Mouse (Mus musculus) cerebellum, adult 18-20 months (tissue): ENCODE results near the gene Timm22.

Experiments used
- DNase-seq, 2 experiments: peaks; one replicate each; pipeline ENCODE4 v3.0.0; 2021

Timm22 gene

DNA sequence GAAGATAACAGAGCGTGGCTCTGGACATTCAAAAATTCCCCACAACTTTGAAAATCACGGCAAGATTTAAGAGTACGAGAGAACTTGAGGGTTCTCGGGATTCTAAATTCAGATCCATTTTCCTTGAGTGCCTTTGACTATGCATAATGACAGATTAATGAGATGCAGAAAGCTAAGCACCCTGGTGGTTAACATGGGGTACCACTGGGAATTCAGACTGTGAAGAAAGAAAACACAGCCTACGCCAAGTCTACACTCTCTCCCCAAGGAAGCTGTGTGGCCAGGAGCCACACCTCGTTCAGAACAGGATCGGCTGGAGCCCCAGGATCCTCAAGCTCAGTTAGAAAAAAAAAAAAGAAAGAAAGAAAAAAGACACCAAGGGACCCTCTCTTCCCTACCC, 14.2 kb upstream of the Timm22 start:
- no peak for DNase-seq

DNA sequence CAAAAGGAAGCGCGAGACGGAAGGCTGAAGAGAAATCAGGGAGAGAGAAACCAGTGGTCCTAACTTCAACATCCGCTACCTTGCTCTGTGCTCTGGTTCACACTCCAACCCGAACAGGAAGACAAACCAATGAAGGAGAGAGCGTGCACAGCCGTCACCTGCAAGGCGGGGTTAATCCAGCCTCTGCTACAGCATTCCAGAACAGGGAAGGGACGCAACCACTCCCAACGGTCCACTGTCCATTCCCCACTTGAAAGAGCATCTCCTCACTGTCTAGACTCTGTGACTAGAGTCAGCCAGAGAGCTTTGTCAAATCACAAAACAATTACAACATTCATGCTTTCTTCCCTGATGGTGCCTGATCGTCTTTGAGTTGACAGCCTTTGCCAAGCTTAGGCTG, 13.8 kb upstream of the Timm22 start:
- no peak for DNase-seq

DNA sequence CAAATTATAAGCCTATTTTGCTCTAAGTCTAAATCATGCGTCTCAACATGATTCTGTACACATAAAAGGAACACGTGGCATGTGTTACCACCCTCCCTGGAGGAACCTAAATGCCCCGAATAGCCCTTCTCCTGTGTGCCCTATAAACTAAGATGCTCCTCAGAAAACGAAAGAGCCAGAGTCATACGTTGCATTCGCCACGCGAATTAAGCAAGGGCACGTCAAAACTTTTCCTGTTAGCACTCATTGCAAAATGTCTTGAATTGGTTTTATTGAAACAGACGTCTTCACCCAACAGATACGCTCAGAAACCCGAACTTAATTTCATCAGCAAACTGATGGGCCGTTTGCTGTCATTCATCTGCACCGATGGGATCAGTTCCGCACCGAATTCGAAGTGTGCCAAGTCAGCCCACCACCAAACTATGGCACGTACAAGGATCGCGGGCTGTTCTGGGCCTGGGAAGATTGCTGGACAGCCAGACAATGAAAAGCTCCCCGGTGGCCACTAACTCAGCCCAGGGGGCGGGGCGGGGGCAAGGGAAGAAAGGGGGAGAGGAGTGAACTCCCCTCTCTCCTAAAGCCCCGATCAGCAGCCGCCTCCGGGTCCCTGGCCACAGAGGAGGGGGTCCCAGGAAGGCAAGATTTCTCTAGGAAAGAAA, 9.0 kb upstream of the Timm22 start:
- DNase-seq = peak; percentile 42

DNA sequence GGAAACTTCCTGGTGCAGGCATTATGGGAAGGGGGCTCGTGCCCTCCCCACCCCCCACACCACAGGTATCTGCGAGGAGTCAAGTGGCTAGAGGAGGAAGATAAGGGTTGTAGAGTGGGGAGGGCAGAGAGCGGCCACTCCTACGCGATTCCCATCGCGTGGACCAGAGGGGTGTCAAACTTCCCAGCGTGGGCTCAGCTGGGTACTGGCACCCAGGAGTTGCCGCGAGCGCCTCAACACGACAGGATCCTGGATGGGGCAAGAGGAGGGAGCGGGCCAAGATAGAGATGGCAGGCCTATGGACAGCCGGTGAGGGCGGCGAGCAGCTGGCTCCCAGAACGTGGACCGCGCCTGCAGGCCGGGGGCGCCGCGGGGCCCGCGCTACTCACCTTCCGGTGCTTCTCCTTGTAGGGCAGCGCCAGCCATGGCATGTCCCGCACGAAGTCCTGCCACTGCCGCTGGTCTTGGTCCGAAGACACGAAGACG, 8.4 kb upstream of the Timm22 start:
- peak; percentile 56 to 71 for DNase-seq

DNA sequence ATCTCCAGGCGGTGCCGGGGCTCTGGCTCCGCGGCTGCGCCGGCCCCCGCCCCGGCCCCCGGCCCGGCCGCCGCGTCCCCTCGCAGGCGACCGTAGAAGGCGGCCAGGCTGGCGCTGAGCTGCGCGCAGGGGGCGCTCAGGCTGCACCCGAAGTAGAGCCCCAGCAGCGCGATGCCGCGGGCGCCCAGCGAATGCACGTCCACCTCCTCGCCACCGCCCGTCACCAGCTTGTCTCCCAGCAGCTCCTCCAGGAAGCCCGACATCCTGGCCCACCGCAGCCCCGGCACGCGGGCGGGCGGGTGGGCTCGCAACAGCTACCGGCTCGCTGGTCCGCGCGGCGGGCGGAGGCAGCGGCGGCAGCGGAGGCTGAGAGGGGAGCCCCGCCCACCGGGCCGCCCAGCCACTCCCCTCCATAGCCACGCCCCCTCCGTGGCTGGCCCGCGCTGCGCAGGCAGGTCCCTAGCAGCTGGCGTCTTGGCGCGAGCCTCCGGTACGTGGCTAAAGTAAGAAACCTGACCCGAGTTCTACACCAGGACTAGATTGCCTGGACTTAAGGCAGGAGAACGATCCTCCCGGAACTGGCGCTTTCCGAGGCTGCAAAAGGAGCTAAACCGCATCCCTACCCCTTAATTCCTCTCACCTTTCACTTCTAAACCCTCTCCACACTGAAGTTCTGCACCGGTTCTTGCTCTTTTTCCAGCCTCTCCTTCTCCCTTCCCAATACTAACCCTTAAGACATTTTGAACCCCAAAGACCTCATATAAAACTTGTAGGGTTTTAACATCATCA, 7.8 kb upstream of the Timm22 start, which contains the start of gene Nxn:
TSS of gene Nxn (minus strand) at position 343 of the 789 bp plus-strand sequence.
- DNase-seq = peak; percentile 92 to 97

DNA sequence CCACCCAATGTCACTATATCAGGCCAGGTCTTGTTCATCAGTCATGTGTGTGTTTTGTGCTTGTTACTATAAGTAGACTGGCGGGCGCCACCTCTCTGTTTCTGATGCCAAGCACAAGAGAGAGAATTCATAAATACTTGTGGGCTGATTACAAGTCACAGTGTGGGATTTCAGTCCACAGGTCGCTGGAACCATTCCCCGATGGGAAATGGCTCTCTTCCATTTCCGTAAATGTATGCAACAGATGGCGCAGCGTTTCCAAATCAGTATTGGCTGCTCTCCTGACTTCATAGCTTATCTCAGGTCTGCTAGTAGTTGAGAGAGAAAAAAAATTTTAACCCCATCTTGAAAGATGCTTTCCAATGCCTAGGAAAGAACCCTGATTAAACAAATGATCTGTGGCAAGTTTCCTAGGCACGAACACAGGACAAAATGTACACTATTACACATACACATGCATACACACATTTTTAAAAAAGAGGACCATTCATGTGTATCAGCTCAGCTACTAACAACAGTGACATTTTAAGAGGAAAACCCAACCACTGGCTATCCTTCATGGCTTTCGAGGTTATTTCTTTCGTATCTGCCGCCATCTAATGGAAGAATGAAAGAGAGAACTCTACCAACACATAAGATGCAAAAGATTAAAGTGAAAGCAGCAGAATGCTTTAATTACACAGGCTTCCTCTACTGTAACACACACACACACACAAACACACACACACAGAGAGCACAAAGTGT, 7.0 kb upstream of the Timm22 start:
- DNase-seq = peak; percentile 65 to 69

DNA sequence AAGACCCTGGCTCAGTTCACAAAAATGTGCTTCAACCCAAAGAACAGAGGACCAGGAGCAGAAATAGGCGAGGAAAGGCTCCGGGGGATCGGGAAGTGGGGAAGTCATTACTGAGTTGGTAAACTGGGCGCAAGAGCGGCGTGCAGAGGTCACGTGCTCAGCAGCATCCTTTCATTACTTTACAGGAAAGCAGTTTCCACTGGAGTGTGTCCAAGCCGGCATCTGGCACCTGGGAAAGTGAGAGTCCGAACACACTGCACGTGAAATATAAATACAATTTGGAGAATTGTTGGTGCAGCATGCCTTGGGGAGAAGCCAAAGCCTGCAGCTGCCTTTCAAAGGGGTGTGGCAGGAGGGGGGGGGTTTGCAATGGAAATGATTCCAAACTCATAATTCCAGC, 5.4 kb upstream of the Timm22 start:
- no peak for DNase-seq

DNA sequence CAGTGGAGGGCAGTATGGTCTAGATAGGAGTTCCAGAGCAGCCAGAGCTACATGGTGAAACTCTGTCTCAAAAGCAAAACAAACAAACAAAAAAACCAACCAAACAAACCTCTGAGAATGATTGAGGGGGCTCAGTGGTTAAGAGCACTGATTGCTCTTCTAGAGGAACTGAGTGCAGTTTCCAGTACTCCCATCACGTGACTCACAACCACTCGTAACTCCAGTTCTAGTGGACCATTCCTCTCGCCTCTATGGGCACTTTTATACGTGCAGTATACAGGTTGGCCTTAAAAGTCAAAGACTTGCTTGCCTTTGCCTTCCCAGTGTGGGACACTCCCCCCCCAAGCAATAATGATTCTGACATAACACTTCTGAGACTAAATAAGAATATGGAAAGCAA, 1.6 kb upstream of the Timm22 start:
- DNase-seq = no peak

DNA sequence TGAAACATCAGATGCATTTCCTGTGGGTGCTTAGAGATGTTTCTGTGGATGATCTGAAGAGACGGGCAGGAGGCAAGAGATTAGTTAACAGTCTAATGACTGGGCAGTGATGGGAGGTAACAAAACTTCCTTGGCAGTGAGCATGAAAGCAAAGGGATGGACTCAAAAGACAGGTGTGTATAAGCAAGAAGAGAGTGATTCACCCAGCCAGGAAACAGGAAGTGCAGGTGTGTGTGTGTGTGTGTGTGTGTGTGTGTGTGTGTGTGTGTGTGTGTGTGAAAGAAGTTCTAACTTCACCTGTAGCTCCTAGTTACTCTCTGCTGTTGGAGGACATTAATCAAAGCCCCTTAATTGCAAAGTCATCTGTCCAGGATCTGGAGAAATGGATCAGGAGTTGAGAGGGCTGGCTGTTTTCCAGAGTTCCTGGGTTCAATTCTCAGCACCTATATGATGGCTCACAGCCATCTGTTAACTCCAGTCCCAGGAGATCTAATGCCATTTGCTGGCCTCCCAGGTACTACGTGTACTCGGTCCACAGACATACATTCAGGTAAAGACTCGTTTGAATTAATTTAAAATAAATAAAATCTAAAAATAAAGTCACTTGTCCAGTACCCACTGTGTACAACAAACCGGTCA, 1.0 kb upstream of the Timm22 start:
- no peak for DNase-seq

DNA sequence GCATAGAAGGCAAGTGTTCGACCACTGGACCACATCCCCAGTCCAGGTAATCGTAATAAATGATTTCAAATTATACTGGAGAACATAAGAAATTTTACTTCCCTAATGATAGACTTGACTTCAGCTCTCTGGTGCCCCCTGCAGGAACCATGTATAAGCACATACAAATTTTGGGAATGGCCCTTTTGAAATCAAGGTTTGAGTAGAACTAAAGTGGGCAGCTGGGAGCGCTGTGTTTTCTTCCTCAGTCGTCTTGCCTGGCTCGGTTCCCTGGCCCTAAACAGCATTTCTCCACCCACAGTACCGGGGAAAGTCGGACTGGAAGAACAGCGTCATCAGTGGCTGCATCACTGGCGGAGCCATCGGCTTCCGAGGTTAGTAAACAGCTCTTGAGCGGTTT, 4.1 kb downstream of the Timm22 start:
- peak; percentile 55 to 78 for DNase-seq

DNA sequence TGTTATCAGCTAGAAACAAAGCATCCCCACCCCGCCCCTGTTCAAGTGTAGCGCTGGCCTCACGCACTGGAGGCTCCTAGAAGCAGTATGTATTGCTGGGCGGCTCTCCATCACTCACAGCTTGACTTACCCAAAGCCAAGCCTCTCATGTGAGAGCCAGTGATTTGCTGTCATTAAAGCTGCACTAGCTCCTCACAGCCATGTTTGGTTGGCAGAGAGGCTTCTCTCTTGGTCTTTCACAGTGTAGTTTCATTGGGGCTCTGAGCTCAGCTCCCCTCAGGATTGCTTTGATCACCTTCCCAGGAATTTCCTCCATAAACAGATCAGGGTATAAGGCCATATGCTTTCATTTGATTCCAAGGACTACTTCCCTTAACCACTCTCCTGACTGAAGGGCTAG, 6.5 kb downstream of the Timm22 start:
- DNase-seq = no peak

DNA sequence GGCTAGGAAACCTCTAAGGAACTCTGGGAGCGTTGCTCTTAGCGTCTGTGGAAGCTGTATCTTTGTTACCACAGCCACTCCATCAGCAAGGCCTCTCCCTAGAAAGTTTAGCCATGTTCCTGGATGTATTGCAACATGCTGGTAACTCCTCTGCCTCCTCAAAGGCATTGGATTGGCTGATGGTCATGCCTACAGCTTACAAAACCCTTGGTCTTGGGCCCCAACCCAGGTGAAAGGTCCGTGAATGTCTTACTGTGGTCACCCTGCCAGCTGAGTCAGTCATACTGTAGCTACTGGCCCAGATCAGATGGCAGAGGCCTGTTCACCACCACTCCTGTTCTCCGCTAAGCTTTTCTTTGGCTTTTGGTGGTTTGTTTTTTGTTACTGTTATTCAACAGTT, 8.2 kb downstream of the Timm22 start:
- DNase-seq = no peak

DNA sequence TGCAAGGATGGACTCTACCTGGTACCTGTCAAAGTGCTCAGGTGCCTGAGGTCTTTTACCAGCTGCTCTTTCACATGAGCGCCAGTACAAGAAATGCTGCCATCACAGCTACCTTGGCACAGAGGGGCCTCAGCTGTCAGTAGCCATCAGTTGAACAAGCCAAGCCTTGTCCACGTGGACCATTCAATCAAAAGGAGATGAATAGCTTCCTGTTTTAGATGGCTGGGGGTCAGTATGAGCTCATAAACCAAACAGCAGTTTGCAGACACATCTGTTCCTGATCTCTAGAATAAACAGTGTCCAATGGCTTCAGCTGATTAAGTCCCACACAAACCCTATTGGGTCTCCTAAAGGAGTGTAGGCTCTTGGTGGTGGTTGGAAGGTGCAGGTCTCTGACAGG, 9.2 kb downstream of the Timm22 start:
- DNase-seq = no peak

DNA sequence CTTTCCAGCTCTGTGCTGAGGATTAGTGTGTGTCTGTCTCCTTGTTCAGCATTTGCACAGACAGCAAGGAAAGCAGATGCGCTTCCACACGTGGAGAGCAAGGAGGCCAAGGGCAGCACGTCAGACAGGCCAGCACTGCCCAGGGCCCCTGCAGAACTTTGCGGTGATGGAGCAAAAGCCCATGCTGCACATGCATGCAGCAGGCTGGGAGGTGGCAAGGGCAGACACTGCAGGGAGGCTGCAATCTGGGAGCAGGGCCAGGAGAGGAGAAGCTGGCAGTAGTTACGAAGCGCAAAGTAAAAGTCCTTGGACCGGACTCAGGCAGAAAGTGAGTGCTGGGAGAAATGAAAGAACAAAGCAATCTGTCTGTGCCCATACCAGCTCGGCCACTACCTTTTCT, 11.7 kb downstream of the Timm22 start:
- DNase-seq = peak; percentile 71 to 73

DNA sequence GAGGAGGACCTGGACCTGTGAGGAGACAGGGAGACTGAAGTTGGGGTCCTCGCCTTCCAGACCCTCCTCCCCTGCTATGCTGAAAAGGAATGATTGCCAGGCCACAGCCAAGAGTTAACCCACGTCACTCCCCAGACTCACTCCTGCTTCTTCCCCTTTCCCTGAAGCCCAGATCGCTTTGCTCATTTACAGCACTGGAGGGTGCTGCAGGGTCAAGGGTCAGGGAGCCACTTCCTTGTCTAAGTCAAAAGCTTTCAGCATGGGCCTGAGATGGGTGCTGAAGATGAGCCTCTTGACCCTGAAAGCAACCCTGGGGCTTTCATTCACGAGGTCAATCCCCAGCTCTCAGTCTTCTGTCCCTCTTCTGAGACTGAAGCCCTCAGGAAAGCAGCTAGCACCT, 12.4 kb downstream of the Timm22 start:
- no peak for DNase-seq

DNA sequence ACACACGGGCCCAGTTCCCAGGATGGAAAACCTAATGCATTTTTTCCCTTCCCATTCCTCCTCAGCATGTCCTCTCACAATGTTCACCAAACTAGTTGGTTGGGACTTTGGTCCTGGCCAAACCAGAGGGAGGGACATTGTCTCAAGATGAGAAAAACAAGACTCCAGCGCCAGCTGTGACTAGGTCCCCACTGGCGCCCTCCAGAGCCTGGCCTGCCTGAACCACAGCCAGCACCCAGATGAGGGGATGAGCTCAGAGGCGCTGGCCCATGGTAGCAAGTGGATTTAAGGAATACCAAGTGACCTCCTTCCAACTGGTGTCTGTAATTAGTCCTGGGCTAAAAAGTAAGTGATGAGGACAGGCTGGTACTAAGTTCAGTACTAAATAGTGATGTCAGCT, 14.1 kb downstream of the Timm22 start:
- no peak for DNase-seq

DNA sequence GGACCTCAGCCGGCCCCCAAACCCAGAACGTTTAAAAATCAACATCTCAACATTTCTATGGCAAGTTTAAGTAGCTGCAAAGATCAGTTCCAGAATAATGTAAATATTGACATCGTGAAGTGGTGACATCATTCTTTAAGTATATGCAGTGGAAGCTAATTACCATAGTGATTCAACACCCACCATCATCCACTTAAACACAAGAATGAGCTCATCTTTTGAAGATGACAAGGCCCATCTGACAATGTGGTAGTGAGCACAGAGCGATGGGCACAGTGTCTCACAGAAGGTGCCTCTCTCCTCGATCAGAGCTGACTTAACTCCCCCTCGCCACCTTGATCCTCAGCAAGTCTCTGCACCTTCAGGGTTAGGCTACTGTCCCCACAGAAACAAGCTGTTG, 19.0 kb downstream of the Timm22 start:
- DNase-seq = no peak

DNA sequence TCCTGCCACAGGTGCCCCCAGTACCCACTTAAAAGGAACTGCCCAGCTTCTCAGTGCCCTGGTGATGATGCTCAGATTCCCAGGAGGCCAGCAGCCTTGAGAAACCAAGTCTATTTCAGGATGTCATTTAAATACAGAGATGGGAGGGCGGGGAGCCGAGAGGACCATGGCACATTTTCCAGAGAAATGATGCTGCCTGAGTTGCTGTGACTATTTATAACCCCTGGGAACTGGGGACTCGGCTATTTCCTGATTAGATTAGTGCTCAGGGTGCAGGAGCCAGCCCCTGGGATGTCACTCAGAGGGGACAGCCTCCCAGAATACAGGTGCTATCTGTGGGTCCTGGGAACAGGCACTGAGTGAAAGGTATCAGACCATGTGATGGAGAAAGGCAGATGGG, 21.0 kb downstream of the Timm22 start:
- no peak for DNase-seq

DNA sequence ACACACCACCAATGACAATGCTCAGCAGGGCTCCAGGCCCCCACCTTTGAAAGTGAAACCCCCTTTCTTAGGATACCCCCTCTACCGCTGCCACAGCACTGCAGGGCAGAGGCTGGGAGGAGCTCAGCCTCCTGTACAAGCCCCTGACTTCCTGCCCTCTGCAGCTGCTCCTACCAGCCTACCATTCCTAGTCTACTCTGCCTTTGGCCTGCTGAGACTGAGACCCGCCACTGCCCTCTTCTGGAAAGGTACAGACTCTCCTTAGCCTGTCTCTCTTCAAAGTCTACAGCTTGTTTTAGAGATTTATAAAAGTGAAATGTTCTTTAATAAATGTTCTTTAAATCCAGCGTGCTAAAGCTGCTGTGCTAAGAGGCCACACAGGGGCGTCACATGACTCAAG, 22.3 kb downstream of the Timm22 start:
- DNase-seq = no peak

DNA sequence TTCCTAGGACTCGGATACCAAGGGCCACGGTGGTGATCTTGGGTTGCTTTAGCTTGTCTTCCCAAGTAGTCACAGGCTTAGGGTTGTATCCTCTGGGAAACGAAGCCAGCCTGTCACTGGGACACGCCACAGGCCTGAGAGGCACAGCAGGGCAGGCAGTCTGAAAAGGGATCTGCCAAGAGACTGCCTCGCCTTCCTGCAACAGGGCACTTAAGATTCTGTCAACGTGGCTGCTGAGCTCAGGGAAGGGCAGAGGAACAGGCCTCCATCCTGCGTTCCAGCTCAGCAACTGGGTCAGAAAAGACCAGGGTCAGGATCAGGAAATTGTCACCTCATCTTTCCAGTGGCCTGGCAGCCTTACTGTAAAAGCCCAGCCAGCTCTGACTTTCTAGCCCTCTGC, 22.8 kb downstream of the Timm22 start:
- peak in 1 of 2 experiments; percentile 28 for DNase-seq

DNA sequence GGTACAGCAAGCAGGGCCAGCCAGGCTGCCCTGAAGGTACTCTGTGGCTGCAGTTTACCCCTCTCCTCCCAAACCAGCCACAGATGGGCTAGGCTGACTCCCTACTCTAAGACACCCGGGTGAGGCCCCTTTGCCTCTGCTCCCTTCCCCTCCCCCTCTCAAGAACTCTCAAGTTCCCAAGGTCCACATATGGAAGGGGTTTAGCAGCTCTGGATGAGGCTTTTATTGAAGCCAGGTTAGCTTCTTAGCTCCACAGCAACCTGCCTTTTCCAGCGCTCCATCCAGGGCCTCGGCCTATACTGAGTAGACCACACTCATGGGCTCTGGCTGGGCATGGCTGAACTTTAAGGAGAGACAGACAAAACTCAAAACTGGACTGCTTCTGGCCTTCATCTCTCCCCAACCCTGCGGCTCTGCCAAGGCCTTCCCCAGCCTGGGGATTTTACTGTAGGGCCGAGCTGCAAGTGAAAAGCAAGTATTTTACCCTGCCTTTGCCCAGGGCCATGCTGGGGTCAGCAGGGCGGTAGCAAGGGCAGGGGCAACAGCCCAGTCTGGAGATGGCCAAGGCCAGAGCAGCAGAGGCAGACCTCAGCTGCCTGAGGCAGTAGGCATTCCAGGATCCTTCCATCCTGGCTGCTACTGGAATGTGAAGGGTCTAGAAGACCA, 23.3 kb downstream of the Timm22 start:
- no peak for DNase-seq

DNA sequence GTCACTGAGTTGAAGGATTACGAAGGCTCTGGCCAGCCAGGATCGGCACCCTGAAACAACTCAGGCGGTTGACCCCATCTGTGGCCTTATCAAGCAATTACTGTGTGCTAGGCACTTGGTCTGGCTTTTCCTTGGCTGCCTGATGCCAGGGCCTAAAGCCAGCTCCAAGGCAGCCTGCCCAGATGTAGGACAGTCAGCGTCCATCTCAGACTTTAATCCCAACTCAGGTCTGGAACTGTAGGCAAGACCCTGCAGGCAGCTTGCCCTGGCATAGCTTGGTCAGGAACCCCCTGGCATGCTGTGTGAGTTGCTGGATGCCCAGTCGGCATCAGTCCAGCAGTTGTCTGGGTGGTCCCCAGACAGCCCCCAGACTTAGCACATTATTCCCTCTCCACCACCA, 29.3 kb downstream of the Timm22 start:
- DNase-seq = no peak
